Mouse (Mus musculus): ENCODE results near the gene Camta1. TPM values are rescaled to one million over a fixed set of nuclear protein-coding genes. Genes with fewer than 3 reads are reported as not detected.
A peak's percentile ranks its signal among the peaks of the same experiment; 100 is the strongest.

Gene Camta1
- total and polyA plus RNA-seq, 2 experiments from 2014 or later, result 127 to 145 TPM

DNA sequence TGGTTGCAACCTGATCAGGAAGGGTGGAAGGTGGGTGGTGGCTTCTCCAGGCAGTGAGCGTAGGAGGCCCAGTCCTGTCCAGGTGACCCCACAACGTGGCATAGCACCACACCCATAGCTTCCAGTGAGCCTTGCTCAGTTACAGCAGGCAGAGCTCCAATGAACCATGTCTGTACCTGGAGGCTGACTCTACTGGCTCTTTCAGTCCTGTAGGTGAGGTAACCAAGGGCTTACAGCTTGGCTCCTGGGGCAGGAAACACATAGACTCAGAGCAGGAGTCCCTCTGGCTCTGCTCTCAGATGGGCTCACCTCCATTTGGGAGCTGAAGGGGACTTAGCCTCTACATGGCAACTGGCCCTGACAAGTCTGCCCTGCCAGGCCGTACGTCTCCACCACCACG, 393.3 kb downstream of the Camta1 start:
- no peaks in the 10 kb centered on the region for H3K27me3 ChIP-seq (ENCODE audit: insufficient read depth, low read length)
- no peak overlapping the region for H3K4me2 ChIP-seq (ENCODE audit: low read depth, low read length)
- 88% methylated on average over 5 of the region's 5 CpGs for WGBS
- DNase-seq (ENCODE audit: low spot score) (no peak), ATAC-seq (no peak)
- no peak for TF ChIP-seq CTCF (IDR thresholded peaks at IDR 0.05; ENCODE audit: low read depth)
- no peak overlapping the region for H3K4me3 ChIP-seq (ENCODE audit: low read length)
- H3K36me3 ChIP-seq (ENCODE audit: insufficient read depth, low read length), result no peaks in the 10 kb centered on the region
- 0 out of 2 replicates have a peak, but pooled peaks cover 3% of the 10 kb centered on the region for H3K4me1 ChIP-seq (ENCODE audit: insufficient read depth, low read length)
- H3K27ac ChIP-seq, result no peak overlapping the region
- H3K9ac ChIP-seq (replicated peaks; ENCODE audit: low read length), result no peak overlapping the region
- no peaks in the 10 kb centered on the region for H3K9me3 ChIP-seq (ENCODE audit: low read length)

GRCm38 (mm10) chr4:151458686-151459085, 403.0 kb downstream of the Camta1 start:
- Histone ChIP-seq H3K27ac (no peak overlapping the region), H3K4me3 (ENCODE audit: low read length) (no peak overlapping the region), H3K27me3 (ENCODE audit: insufficient read depth, low read length) (no peaks in the 10 kb centered on the region), H3K9ac (replicated peaks; ENCODE audit: low read length) (no peak overlapping the region), H3K4me1 (ENCODE audit: insufficient read depth, low read length) (0 out of 2 replicates have a peak, but pooled peaks cover 4% of the 10 kb centered on the region), H3K36me3 (ENCODE audit: insufficient read depth, low read length) (no peaks in the 10 kb centered on the region), H3K9me3 (ENCODE audit: low read length) (no peaks in the 10 kb centered on the region), H3K4me2 (ENCODE audit: low read depth, low read length) (no peak overlapping the region)
- no peak for ATAC-seq
- TF ChIP-seq CTCF (IDR thresholded peaks at IDR 0.05; ENCODE audit: low read depth), result no peak
- WGBS, result 37% methylated on average over 11 of the region's 11 CpGs
- peak; percentile 61 for DNase-seq (ENCODE audit: low spot score)

- H3K9ac ChIP-seq (replicated peaks; ENCODE audit: low read length), result no peak overlapping the region
- no peaks in the 10 kb centered on the region for H3K36me3 ChIP-seq (ENCODE audit: insufficient read depth, low read length)
- ATAC-seq, result peak; percentile 50
- 48% methylated on average over 3 of the region's 3 CpGs for WGBS
- H3K4me2 ChIP-seq (ENCODE audit: low read depth, low read length), result no peak overlapping the region
- H3K9me3 ChIP-seq (ENCODE audit: low read length), result no peaks in the 10 kb centered on the region
- TF ChIP-seq CTCF (IDR thresholded peaks at IDR 0.05; ENCODE audit: low read depth), result no peak
- H3K27me3 ChIP-seq (ENCODE audit: insufficient read depth, low read length), result no peaks in the 10 kb centered on the region
- peak overlapping the region; percentile 32; the same call in 1 of the 2 replicates for H3K27ac ChIP-seq
- no peak for DNase-seq (ENCODE audit: low spot score)
- H3K4me3 ChIP-seq (ENCODE audit: low read length), result no peak overlapping the region
- peaks cover 12% of the 10 kb centered on the region for H3K4me1 ChIP-seq (ENCODE audit: insufficient read depth, low read length)
Observed at GRCm38 (mm10) chr4:151454611-151455010, 407.1 kb downstream of the Camta1 start.

DNA sequence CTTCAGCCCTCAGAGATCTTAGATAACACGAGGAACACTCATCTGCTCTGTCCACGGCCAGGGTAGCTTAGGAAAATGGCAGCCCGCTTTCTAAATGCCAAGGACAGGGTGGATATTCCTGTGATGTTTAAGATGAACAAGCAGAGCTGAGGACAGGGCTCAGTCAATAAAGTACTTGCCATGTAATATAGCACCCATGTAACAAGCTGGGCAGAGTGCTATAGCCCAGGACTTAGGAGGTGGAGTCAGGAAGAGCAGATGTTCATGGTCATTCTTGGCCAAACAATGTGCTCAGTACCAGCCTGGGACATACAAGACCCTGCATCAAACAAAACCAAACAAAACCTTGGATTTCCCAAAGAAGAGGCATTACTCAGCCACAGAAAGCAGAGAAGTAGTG, 407.6 kb downstream of the Camta1 start:
- H3K36me3 ChIP-seq (ENCODE audit: insufficient read depth, low read length), result no peaks in the 10 kb centered on the region
- ATAC-seq, result no peak
- H3K27ac ChIP-seq, result no peak overlapping the region
- no peaks in the 10 kb centered on the region for H3K9me3 ChIP-seq (ENCODE audit: low read length)
- no peak for DNase-seq (ENCODE audit: low spot score)
- no peak overlapping the region for H3K4me3 ChIP-seq (ENCODE audit: low read length)
- 71% methylated on average over 3 of the region's 3 CpGs for WGBS
- no peak overlapping the region for H3K9ac ChIP-seq (replicated peaks; ENCODE audit: low read length)
- no peaks in the 10 kb centered on the region for H3K27me3 ChIP-seq (ENCODE audit: insufficient read depth, low read length)
- no peak for TF ChIP-seq CTCF (IDR thresholded peaks at IDR 0.05; ENCODE audit: low read depth)
- no peak overlapping the region for H3K4me2 ChIP-seq (ENCODE audit: low read depth, low read length)
- H3K4me1 ChIP-seq (ENCODE audit: insufficient read depth, low read length), result peaks cover 12% of the 10 kb centered on the region

DNA sequence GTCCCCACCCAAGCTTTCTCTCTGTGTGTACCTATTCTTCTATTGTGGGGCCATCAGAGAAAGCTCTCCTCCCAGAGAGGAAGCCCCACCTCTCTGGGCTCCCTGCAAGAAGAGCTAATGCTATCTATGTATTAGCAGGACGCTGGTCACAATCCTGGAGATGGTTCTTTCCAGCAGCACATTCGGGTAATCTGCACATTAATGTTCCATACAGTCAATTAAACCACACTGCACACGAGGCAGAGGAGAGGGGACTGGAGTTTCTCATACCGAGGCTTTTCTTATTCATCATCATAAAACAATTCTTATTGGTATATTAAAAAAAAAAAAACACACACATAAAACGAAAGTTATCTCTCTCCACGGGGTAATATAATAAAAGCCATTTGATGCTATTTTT, 409.8 kb downstream of the Camta1 start:
- H3K4me3 ChIP-seq (ENCODE audit: low read length), result no peak overlapping the region
- H3K27ac ChIP-seq, result peak overlapping the region; percentile 48; the same call in 1 of the 2 replicates
- ATAC-seq (no peak), DNase-seq (ENCODE audit: low spot score) (no peak)
- H3K36me3 ChIP-seq (ENCODE audit: insufficient read depth, low read length), result no peaks in the 10 kb centered on the region
- H3K4me2 ChIP-seq (ENCODE audit: low read depth, low read length), result no peak overlapping the region
- H3K4me1 ChIP-seq (ENCODE audit: insufficient read depth, low read length), result peaks cover 12% of the 10 kb centered on the region
- no peak for TF ChIP-seq CTCF (IDR thresholded peaks at IDR 0.05; ENCODE audit: low read depth)
- H3K9ac ChIP-seq (replicated peaks; ENCODE audit: low read length), result no peak overlapping the region
- WGBS, result 53% methylated on average over 6 of the region's 6 CpGs
- no peaks in the 10 kb centered on the region for H3K9me3 ChIP-seq (ENCODE audit: low read length)
- H3K27me3 ChIP-seq (ENCODE audit: insufficient read depth, low read length), result no peaks in the 10 kb centered on the region

GRCm38 (mm10) chr4:151449981-151450380, 411.7 kb downstream of the Camta1 start:
- H3K4me3 ChIP-seq (ENCODE audit: low read length), result no peak overlapping the region
- H3K27me3 ChIP-seq (ENCODE audit: insufficient read depth, low read length), result no peaks in the 10 kb centered on the region
- no peak for TF ChIP-seq CTCF (IDR thresholded peaks at IDR 0.05; ENCODE audit: low read depth)
- no peak overlapping the region; the same call in 1 of the 2 replicates for H3K27ac ChIP-seq
- no peak overlapping the region for H3K4me2 ChIP-seq (ENCODE audit: low read depth, low read length)
- WGBS, result 14% methylated on average over 8 of the region's 8 CpGs
- no peaks in the 10 kb centered on the region for H3K36me3 ChIP-seq (ENCODE audit: insufficient read depth, low read length)
- H3K9me3 ChIP-seq (ENCODE audit: low read length), result no peaks in the 10 kb centered on the region
- no peak overlapping the region for H3K9ac ChIP-seq (replicated peaks; ENCODE audit: low read length)
- DNase-seq (ENCODE audit: low spot score), result peak; percentile 71
- ATAC-seq, result no peak; the same call in 1 of the 2 replicates
- H3K4me1 ChIP-seq (ENCODE audit: insufficient read depth, low read length), result peaks cover 12% of the 10 kb centered on the region

- H3K9me3 ChIP-seq (ENCODE audit: low read length), result no peaks in the 10 kb centered on the region
- no peak overlapping the region for H3K27ac ChIP-seq
- WGBS, result 75% methylated on average over 2 of the region's 2 CpGs
- no peak overlapping the region for H3K9ac ChIP-seq (replicated peaks; ENCODE audit: low read length)
- H3K36me3 ChIP-seq (ENCODE audit: insufficient read depth, low read length), result no peaks in the 10 kb centered on the region
- no peak overlapping the region for H3K4me3 ChIP-seq (ENCODE audit: low read length)
- DNase-seq (ENCODE audit: low spot score) (no peak), ATAC-seq (no peak)
- TF ChIP-seq CTCF (IDR thresholded peaks at IDR 0.05; ENCODE audit: low read depth), result no peak
- no peaks in the 10 kb centered on the region for H3K27me3 ChIP-seq (ENCODE audit: insufficient read depth, low read length)
- peaks cover 8% of the 10 kb centered on the region for H3K4me1 ChIP-seq (ENCODE audit: insufficient read depth, low read length)
- no peak overlapping the region for H3K4me2 ChIP-seq (ENCODE audit: low read depth, low read length)
Observed at GRCm38 (mm10) chr4:151448341-151448740, 413.3 kb downstream of the Camta1 start.
